Mouse (Mus musculus): ENCODE data around the gene Plin4. TPM values are rescaled to one million over a fixed set of nuclear protein-coding genes. Genes with fewer than 3 reads are reported as not detected.
A peak's percentile ranks its signal among the peaks of the same experiment; 100 is the strongest.
"Not testable (repeated sequence)": the region's sequence is repeated elsewhere in the genome, so short reads cannot be mapped to it uniquely, and the experiment has no call there.

Gene Plin4
- polyA plus RNA-seq, 1 experiment from 2014 or later: 0.10 TPM

- Histone ChIP-seq H3K27ac (no peak overlapping the region), H3K9ac (no peak overlapping the region), H3K36me3 (peaks cover 83% of the 10 kb centered on the region), H3K9me3 (no peaks in the 10 kb centered on the region), H3K27me3 (no peaks in the 10 kb centered on the region), H3K4me2 (replicated peaks) (no peak overlapping the region), H3K4me1 (no peaks in the 10 kb centered on the region), H3K4me3 (no peak overlapping the region)
- 0 out of 2 replicates have a peak, but pooled peaks have one; percentile 7 for ATAC-seq (ENCODE audit: insufficient number of reproducible peaks, insufficient read depth, low FRiP score, low TSS enrichment)
- WGBS: 94% methylated on average over 8 of the region's 8 CpGs
These were observed 11.4 kb downstream of the Plin4 start for GRCm38 (mm10) chr17:56098180-56098579.

- WGBS: 90% methylated on average over 12 of the region's 12 CpGs
- no peak for ATAC-seq (ENCODE audit: insufficient number of reproducible peaks, insufficient read depth, low FRiP score, low TSS enrichment)
- no peaks in the 10 kb centered on the region for H3K9me3 ChIP-seq
- H3K27me3 ChIP-seq: no peaks in the 10 kb centered on the region
- H3K4me3 ChIP-seq: no peak overlapping the region
- H3K36me3 ChIP-seq: peaks cover 78% of the 10 kb centered on the region
- H3K9ac ChIP-seq: no peak overlapping the region
- no peaks in the 10 kb centered on the region for H3K4me1 ChIP-seq
- H3K4me2 ChIP-seq (replicated peaks): no peak overlapping the region
- H3K27ac ChIP-seq: no peak overlapping the region
These were observed 12.7 kb downstream of the Plin4 start for GRCm38 (mm10) chr17:56096883-56097282.

- no peak overlapping the region for H3K9ac ChIP-seq
- no peaks in the 10 kb centered on the region for H3K27me3 ChIP-seq
- H3K4me2 ChIP-seq (replicated peaks): no peak overlapping the region
- H3K4me1 ChIP-seq: no peaks in the 10 kb centered on the region
- no peak overlapping the region; the same call in 1 of the 2 replicates for H3K27ac ChIP-seq
- no peaks in the 10 kb centered on the region for H3K9me3 ChIP-seq
- H3K36me3 ChIP-seq: peaks cover 60% of the 10 kb centered on the region
- WGBS: 89% methylated on average over 1 of the region's 1 CpGs
- H3K4me3 ChIP-seq: no peak overlapping the region
- ATAC-seq (ENCODE audit: insufficient number of reproducible peaks, insufficient read depth, low FRiP score, low TSS enrichment): no peak
These were observed 16.8 kb downstream of the Plin4 start for GRCm38 (mm10) chr17:56092794-56093193.

- no peak overlapping the region for H3K4me3 ChIP-seq
- no peak overlapping the region for H3K4me2 ChIP-seq (replicated peaks)
- 90% methylated on average over 1 of the region's 1 CpGs for WGBS
- no peaks in the 10 kb centered on the region for H3K27me3 ChIP-seq
- H3K9ac ChIP-seq: no peak overlapping the region
- no peaks in the 10 kb centered on the region for H3K9me3 ChIP-seq
- no peaks in the 10 kb centered on the region for H3K4me1 ChIP-seq
- peaks cover 55% of the 10 kb centered on the region for H3K36me3 ChIP-seq
- no peak overlapping the region for H3K27ac ChIP-seq
- no peak for ATAC-seq (ENCODE audit: insufficient number of reproducible peaks, insufficient read depth, low FRiP score, low TSS enrichment)
These were observed 17.3 kb downstream of the Plin4 start for GRCm38 (mm10) chr17:56092312-56092711.

GRCm38 (mm10) chr17:56080781-56081585, 28.6 kb downstream of the Plin4 start:
- peaks cover 17% of the 10 kb centered on the region for H3K4me1 ChIP-seq
- no peaks in the 10 kb centered on the region for H3K27me3 ChIP-seq
- H3K4me3 ChIP-seq: peak overlapping the region; percentile 74
- 7% methylated on average over 8 of the region's 8 CpGs for WGBS
- H3K36me3 ChIP-seq: peaks cover 21% of the 10 kb centered on the region
- peak; percentile 30 for ATAC-seq (ENCODE audit: insufficient number of reproducible peaks, insufficient read depth, low FRiP score, low TSS enrichment)
- peak overlapping the region; percentile 97 for H3K4me2 ChIP-seq (replicated peaks)
- no peaks in the 10 kb centered on the region for H3K9me3 ChIP-seq
- no peak overlapping the region for H3K27ac ChIP-seq
- H3K9ac ChIP-seq: peak overlapping the region; percentile 79

- peaks cover 18% of the 10 kb centered on the region for H3K36me3 ChIP-seq
- H3K9ac ChIP-seq: peak overlapping the region; percentile 79
- H3K4me3 ChIP-seq: peak overlapping the region; percentile 74
- no peak for ATAC-seq (ENCODE audit: insufficient number of reproducible peaks, insufficient read depth, low FRiP score, low TSS enrichment)
- H3K9me3 ChIP-seq: no peaks in the 10 kb centered on the region
- H3K27me3 ChIP-seq: no peaks in the 10 kb centered on the region
- peak overlapping the region; percentile 47; the same call in 1 of the 2 replicates for H3K27ac ChIP-seq
- 3% methylated on average over 11 of the region's 11 CpGs for WGBS
- peak overlapping the region; percentile 97 for H3K4me2 ChIP-seq (replicated peaks)
- H3K4me1 ChIP-seq: peaks cover 24% of the 10 kb centered on the region
These were observed 29.7 kb downstream of the Plin4 start for GRCm38 (mm10) chr17:56079921-56080320.

- Histone ChIP-seq H3K4me2 (replicated peaks) (peak within 1 kb of the TSS; percentile 97), H3K4me3 (peak within 1 kb of the TSS; percentile 74), H3K27ac (peak within 1 kb of the TSS; percentile 47), H3K27me3 (no peaks in the 10 kb centered on the region), H3K4me1 (peaks cover 26% of the 10 kb centered on the region), H3K9ac (peak within 1 kb of the TSS; percentile 79), H3K9me3 (no peaks in the 10 kb centered on the region), H3K36me3 (peaks cover 15% of the 10 kb centered on the region)
- under 1% methylated on average over 61 of the region's 61 CpGs for WGBS
- ATAC-seq (ENCODE audit: insufficient number of reproducible peaks, insufficient read depth, low FRiP score, low TSS enrichment): peak; percentile 90
These were observed 30.5 kb downstream of the Plin4 start, which contains the start of gene Hdgfl2 for GRCm38 (mm10) chr17:56078880-56079795. Hdgfl2 (plus strand) TSS chr17:56079634.

GRCm38 (mm10) chr17:56078361-56078760, 31.2 kb downstream of the Plin4 start:
- not testable (repeated sequence) for H3K9ac ChIP-seq; ATAC-seq (ENCODE audit: insufficient number of reproducible peaks, insufficient read depth, low FRiP score, low TSS enrichment); H3K27me3 ChIP-seq; H3K9me3 ChIP-seq
- H3K4me2 ChIP-seq (replicated peaks): peak overlapping the region; percentile 97
- H3K36me3 ChIP-seq: peaks cover 11% of the 10 kb centered on the region
- peak overlapping the region; percentile 41; the same call in 1 of the 2 replicates for H3K27ac ChIP-seq
- H3K4me3 ChIP-seq: peak overlapping the region; percentile 74
- peaks cover 34% of the 10 kb centered on the region for H3K4me1 ChIP-seq
- WGBS: 61% methylated on average over 9 of the region's 9 CpGs

GRCm38 (mm10) chr17:56077523-56077922, 32.1 kb downstream of the Plin4 start:
- Histone ChIP-seq H3K4me3 (no peak overlapping the region), H3K4me1 (peaks cover 34% of the 10 kb centered on the region), H3K27ac (no peak overlapping the region), H3K27me3 (no peaks in the 10 kb centered on the region), H3K36me3 (peaks cover 8% of the 10 kb centered on the region), H3K9me3 (no peaks in the 10 kb centered on the region), H3K4me2 (replicated peaks) (no peak overlapping the region), H3K9ac (no peak overlapping the region)
- WGBS: 89% methylated on average over 5 of the region's 5 CpGs
- no peak for ATAC-seq (ENCODE audit: insufficient number of reproducible peaks, insufficient read depth, low FRiP score, low TSS enrichment)

- Histone ChIP-seq H3K4me1 (peaks cover 17% of the 10 kb centered on the region), H3K9ac (peak within 1 kb of the TSS; percentile 65), H3K4me3 (peak within 1 kb of the TSS; percentile 73), H3K9me3 (no peaks in the 10 kb centered on the region), H3K36me3 (peaks cover 24% of the 10 kb centered on the region), H3K27me3 (no peaks in the 10 kb centered on the region), H3K4me2 (replicated peaks) (peak within 1 kb of the TSS; percentile 57), H3K27ac (peak within 1 kb of the TSS; percentile 94)
- under 1% methylated on average over 35 of the region's 35 CpGs for WGBS
- ATAC-seq (ENCODE audit: insufficient number of reproducible peaks, insufficient read depth, low FRiP score, low TSS enrichment): peak; percentile 44; the same call in 1 of the 2 replicates
These were observed 34.8 kb downstream of the Plin4 start, which contains the start of gene Ubxn6 for GRCm38 (mm10) chr17:56074827-56075208. Ubxn6 (minus strand) TSS chr17:56075028.

GRCm38 (mm10) chr17:56074097-56074826, 35.3 kb downstream of the Plin4 start:
- peak overlapping the region; percentile 73 for H3K4me3 ChIP-seq
- peaks cover 30% of the 10 kb centered on the region for H3K36me3 ChIP-seq
- H3K9ac ChIP-seq: peak overlapping the region; percentile 65
- H3K4me2 ChIP-seq (replicated peaks): peak overlapping the region; percentile 57
- H3K4me1 ChIP-seq: peaks cover 17% of the 10 kb centered on the region
- H3K27ac ChIP-seq: peak overlapping the region; percentile 94
- no peaks in the 10 kb centered on the region for H3K9me3 ChIP-seq
- 8% methylated on average over 22 of the region's 22 CpGs for WGBS
- 0 out of 2 replicates have a peak, but pooled peaks have one; percentile 0 for ATAC-seq (ENCODE audit: insufficient number of reproducible peaks, insufficient read depth, low FRiP score, low TSS enrichment)
- no peaks in the 10 kb centered on the region for H3K27me3 ChIP-seq

All from embryonic facial prominence, embryonic 12.5 days (tissue).